Mouse (Mus musculus): Measurements from ENCODE around the gene Tfap2c.

Gene Tfap2c

DNA sequence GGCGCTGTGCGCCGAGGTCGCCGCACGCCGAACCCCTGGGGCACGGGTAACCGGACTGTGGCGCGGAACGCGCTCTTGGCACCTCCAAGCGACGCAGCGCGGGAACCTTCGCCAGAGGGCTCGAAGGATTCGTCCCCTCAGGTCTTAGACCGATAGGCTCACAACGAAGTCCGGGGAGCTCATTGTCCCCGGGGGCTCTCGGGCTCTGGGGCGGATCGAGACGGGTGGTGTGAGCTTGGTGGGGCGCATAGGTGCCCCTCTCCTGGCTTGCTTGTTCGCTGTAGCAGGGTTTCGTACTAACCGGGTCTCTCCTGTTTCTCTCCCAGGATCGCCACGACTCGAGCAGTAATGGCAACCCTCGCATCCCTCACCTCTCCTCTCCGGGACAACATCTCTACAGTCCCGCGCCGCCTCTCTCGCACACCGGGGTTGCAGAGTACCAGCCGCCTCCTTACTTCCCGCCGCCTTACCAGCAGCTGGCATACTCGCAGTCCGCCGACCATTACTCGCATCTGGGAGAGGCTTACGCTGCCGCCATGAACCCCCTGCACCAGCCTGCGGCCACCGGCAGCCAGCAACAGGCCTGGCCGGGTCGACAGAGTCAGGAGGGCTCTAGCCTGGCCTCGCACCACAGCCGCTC, 1.8 kb downstream of the Tfap2c start:
- no peak for DNase-seq (ENCODE audit: low spot score in 2 of 2)

DNA sequence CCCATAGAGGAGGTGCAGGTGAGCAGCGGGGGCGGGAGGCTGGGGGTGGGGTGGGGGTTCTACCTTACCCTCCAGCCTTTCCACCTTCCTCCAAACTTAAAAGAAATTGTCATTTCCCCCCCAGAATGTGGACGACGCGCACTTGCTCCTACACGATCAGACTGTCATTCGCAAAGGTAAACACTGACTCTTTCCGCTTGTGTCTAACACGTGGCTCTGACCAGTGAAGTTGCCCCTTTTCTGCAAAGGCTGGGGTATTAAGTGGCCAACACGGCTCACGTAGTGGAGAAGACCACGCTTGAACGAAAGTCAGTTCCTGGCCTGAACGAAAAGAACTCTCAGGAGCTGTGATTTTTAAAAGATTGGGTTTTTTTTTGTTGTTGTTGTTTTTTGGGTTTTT, 2.5 kb downstream of the Tfap2c start:
- DNase-seq (ENCODE audit: low spot score in 2 of 2), result no peak

DNA sequence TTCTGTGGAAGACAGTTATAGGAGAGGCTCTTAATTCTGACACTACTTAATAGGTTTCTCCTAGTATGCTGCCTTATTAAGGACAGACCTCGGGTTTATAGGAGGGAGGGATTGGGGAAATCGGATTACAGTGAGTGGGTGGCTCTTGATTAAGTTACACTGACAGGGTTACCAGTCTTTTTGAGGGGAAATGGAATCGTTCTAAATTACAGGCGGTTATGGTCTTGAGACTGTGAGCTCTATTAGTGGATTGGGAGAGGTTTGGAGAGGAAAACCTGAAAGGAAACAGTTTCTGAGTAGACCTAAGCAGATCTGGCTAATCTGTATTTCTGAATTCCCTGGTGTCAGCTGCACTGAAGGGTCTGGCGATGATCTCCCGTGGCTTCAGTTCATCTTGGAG, 3.3 kb downstream of the Tfap2c start:
- no peak for DNase-seq (ENCODE audit: low spot score in 2 of 2)

- DNase-seq (ENCODE audit: low spot score in 2 of 2), result no peak
These were observed 4.8 kb downstream of the Tfap2c start for GRCm38 (mm10) chr2:172554211-172554610.

DNA sequence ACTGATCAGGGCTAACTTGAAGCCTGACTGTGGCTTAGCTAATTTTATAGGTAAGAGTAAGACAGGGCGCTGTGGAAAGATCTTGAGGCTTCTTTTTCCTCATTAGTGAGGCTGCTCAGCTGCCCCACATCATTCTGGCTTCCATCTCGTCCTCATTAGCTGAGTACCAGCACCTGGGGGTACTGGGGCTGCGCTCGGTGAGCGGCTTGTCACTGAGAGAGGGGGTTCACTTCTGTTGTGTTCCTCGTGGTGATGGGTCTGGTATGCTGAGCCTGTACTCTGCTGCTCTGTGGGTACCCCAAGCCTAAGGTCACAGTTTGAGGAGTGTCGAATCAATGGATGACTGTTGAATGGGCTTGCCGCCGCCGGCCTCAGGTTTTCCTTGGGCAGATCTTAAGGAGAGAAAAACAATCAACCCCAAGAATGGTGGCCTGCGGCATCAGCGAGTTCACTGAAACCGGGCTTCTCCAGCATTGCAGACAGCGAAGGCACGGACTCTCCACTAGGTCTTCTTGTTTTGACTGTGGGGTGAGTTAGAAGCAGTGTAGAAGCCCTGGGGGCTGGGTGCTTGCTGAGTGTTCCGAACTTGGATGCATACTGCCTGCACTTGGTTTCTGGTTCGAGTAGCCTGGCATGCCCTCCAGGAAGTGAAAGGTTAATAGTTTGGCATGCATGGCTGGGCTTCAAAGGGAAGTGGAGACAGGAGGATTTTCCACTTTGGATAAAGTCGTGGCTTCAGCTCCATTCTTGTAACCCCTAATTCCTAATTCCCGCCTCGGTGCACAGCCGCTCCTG, 9.5 kb downstream of the Tfap2c start:
- no peak for DNase-seq (ENCODE audit: low spot score in 2 of 2)

DNA sequence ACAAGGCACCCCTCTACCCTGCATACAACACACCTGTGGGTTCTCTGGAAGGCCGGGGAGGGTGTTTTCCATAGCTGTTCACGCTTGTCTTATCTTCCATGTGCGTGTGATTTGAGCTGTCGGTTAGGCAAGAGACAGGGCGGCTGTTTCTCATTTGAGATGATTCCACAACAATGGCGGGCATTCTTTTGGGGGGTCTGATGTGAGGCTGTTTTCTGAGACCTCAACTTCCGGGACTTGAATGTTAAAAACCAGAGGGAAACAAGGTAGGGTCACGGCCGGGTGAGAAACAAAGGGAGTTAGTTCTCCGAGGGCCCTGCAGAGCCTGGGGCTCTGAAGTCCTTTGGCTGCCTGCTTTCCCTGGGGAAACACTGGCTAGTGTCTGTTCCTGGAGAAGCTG, 11.6 kb downstream of the Tfap2c start:
- no peak for DNase-seq (ENCODE audit: low spot score in 2 of 2)

DNA sequence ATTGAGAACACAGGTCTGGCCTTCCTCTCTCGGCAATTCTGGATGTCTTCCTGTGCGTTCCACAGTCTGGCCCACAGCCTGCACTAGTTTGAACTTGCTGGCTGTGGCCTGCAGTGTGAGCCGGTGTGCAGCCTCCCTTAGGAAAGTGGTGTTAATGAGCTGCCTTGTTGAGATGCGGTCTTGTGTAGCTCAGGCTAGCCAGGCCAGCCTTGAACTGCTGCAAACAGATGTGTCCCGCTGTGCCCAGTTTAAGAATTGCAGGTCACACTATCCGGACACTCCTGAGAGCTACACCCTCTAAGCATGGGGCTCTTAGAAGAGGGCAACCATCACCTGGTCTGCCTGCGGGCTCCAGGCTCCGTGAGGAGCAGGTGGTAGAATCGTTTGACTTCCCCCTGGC, 18.4 kb downstream of the Tfap2c start:
- no peak for DNase-seq (ENCODE audit: low spot score in 2 of 2)

- DNase-seq (ENCODE audit: low spot score in 2 of 2), result no peak
These were observed 19.1 kb downstream of the Tfap2c start for GRCm38 (mm10) chr2:172568466-172568865.

DNA sequence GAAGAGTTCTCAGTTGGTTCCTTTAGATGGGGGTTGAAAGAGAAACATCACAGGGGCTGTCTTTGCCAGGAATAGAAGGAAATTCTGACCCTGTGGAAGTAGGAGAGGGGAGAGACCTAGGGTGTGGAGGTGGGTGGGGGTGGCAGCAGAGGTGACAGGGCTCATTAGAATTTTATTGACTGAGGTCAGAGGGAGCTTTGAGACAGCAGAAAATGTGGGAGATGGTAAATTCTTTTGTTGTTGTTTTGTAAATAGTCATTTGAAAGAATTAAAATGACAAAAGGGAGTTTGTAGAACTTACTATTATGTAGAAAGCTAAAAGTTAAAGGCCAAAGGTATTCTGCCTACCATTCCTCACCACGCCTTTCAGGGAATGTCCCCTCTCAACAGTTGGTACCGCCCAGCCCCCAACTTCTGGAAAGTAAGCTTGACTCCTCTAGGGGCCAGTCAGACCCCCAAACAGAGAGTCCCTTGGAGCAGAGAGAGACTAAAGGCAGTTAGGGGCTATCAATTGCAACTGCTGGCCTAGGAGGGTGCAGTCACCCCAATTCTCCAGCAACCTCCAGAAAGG, 27.9 kb downstream of the Tfap2c start:
- DNase-seq (ENCODE audit: low spot score in 2 of 2), result no peak

DNA sequence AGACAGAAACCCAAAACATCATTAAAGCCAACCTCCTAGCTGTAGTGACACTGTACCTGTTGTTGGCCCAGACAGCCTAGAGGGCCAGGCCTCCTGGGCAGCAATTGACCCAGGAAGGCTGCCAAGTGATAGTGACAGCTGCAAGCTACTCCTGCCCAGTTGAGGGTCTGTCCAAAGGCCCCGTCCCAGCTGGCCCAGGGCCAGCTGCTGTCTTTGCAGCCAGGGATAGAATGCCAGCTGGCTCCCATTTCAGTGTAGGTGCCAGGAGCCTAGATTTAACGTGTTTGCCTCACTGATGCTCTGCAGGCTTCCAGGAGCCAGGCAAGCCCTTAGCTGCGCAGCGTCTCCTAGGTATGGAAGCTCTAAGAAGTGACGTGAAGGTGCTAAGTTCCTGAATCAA, 29.8 kb downstream of the Tfap2c start:
- no peak for DNase-seq (ENCODE audit: low spot score in 2 of 2)

DNA sequence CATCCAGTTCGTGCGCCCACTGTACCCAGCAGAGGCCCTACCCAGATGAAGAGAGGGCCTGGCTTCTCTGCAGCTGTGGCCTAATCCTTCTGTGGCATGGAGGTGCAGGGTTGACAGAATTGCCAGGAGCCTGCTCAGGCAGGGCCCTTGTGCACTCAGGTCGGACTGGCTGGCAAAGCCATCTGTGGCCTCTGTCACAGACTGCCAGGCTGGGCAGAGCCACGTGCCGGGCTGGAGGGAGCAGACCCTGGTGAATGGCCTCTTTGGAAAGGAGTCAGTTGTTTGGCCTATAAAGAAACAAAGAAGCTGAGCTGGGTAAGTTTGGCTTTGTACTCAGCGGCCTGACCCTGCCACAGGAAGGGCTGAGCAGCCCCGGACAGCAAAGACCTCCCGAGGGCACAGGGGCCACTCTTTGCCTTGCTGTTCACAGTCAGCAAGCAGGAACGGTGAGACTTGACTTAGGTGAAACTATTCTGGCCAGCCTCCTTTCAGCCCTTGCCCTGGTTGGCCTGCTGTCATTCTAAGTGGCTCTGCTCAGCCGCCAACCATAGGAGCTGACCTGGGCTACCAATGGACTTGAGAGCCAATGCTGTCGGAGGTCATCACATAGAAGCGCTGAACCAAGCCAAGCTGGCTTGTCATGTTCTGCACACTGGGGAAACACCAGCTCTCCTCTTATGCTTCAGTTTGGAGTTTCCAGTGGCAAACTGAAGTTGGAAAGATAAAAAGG, 31.3 kb downstream of the Tfap2c start:
- DNase-seq (ENCODE audit: low spot score in 2 of 2), result no peak

GRCm38 (mm10) chr2:172583312-172583711, 33.9 kb downstream of the Tfap2c start:
- DNase-seq (ENCODE audit: low spot score in 2 of 2), result no peak

DNA sequence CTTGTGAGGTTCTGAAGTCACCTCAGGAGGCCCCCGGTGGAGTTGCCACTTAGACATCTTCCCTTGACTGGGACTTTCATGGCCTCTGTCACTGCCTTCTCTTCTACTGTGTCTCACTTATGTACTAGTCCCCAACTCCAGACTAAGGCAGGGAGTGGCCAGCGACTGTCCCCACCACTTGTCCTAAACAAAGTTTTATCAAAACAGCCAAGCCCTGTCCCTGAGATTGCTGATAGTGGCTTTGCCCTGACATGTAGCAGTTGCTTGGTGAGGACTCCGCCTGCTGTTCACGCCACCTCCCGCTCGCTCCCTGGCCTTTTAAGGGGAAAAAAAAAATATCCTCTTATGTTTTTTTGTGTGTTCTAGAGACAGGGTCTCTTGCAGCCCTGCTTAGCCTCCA, 35.9 kb downstream of the Tfap2c start:
- no peak for DNase-seq (ENCODE audit: low spot score in 2 of 2)

DNA sequence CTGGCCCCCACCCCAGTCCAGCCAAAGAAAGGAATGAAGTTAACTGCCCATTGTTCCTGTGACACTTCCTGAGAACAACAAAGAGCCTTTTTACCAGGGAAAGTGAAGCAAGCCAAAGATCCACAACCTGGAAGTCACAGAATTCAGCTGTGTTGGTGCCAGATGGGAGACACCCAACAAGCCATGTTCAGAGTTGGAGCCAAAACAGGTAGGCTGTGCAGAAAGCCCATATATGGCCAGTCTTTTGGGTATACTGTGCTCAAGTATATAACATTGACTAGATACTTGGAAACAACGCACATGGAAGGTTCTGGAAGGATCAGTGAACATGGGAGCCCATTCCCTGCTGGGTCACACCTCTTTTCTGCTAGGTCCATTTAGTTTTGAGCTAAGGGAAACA, 39.7 kb downstream of the Tfap2c start:
- DNase-seq (ENCODE audit: low spot score in 2 of 2), result no peak

DNA sequence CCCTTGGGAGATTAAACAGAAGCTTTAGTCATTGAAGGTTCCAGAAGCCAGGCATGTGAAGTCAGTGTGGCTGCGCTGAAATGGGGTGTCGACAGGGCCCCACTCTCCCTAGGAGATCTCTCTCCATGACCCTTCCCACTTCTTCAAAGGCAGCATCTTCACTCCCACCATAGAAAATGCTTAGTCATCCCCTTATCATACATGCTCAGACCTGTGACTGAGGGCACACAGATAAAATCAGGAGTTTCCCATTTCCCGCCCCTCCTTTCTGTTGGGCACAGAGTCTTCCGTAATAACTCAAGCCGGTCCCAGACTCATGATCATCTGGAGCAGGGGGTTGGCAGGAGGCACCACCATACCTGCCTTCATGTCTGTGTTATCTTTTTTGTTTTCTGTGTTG, 41.4 kb downstream of the Tfap2c start:
- DNase-seq (ENCODE audit: low spot score in 2 of 2), result no peak

GRCm38 (mm10) chr2:172594326-172594725, 44.9 kb downstream of the Tfap2c start:
- DNase-seq (ENCODE audit: low spot score in 2 of 2), result no peak

DNA sequence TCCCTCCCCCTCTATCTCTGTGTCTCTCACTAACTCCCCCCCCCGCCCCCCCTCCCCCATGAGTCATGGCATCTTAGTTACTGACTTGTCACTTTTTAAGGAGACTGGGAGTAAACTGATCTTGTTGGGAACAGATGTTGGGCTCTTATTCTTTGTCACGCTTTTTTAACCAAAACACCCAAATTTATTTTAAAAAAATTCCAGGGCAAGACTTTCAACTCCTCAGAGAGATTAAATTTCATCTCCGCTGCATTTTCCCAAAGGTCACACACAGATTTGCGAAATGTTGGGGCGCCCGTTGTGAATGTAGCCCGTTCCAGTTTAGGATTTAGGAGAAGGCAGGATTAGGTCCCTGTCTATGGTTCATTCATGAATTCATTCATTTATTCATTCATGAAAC, 47.7 kb downstream of the Tfap2c start:
- no peak for DNase-seq (ENCODE audit: low spot score in 2 of 2)

- no peak for DNase-seq (ENCODE audit: low spot score in 2 of 2)
These were observed 48.5 kb downstream of the Tfap2c start for GRCm38 (mm10) chr2:172597881-172598280.

- DNase-seq (ENCODE audit: low spot score in 2 of 2), result no peak
These were observed 55.2 kb downstream of the Tfap2c start for GRCm38 (mm10) chr2:172604625-172605024.

DNA sequence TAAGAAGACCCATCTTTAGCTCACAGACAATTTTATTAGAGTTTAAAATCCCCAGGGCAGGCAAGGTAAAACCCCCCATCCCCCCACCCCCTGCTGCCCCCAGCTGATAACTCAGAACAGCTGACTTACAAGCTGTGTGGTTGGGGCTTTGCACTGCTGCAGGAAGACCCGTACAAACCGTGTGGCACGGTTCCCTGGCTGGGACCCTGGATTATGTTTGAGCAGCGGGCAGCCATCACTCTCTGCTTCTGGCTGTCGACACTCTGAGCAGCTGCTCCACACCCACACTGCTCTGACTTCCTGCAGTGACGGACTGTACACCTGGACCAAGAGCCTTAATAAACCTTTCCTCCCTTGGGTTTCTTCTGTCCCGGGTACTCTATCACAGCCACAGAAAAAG, 56.2 kb downstream of the Tfap2c start:
- DNase-seq (ENCODE audit: low spot score in 2 of 2), result no peak

- DNase-seq (ENCODE audit: low spot score in 2 of 2), result no peak
These were observed 58.3 kb downstream of the Tfap2c start for GRCm38 (mm10) chr2:172607710-172608109.
